Mouse (Mus musculus) thymus, adult 2 months (tissue): ENCODE data around the gene Ankrd13c.

ENCODE experiments used
- CTCF ChIP-seq: fragments of 200-500 bp; IDR thresholded peaks from 2 replicates; pipeline ENCODE4 v1.5.1; 2012; ENCODE audit warnings: mild to moderate bottlenecking, control low read depth, low read length, moderate library complexity, borderline replicate concordance; ENCODE audit not compliant: control insufficient read depth, poor library complexity, insufficient read depth; ENCODE audit errors: extremely low read depth
- POLR2A ChIP-seq: fragments of 200-500 bp; IDR thresholded peaks from 2 replicates; pipeline ENCODE4 v1.6.1; 2012; ENCODE audit warnings: mild to moderate bottlenecking, low read length, control low read depth, moderate library complexity; ENCODE audit not compliant: control insufficient read depth, poor library complexity, insufficient read depth; ENCODE audit errors: extremely low read depth

- TF ChIP-seq CTCF (no peak), POLR2A (no peak)
Measured at GRCm38 (mm10) chr3:157952716-157953115, 5.7 kb downstream of the Ankrd13c start.
